Mouse (Mus musculus) Patski (cell line): Measurements from ENCODE around the gene 8030411F24Rik. TPM values are rescaled to one million over a fixed set of nuclear protein-coding genes. Genes with fewer than 3 reads are reported as not detected.

Source experiments
- ATAC-seq: fragments of 100-300 bp; one replicate; pipeline ENCODE4 v1.8.0; 2021
- CTCF ChIA-PET: fragments of 350-600 bp; sonication (Branson Sonifier 250); formaldehyde crosslinking; loops from one replicate; lab custom pipeline; 2022; ENCODE audit warnings: inconsistent platforms; lab: Charles Lee
- POLR2A ChIA-PET: fragments of 350-600 bp; sonication (Branson Sonifier 250); formaldehyde crosslinking; loops from one replicate; lab custom pipeline; 2022; ENCODE audit warnings: antibody characterized with exemption, inconsistent platforms; lab: Charles Lee
- DNase-seq: peaks from one replicate; pipeline ENCODE4 v3.0.0-alpha.2; 2011; ENCODE audit warnings: low read depth, low spot score
- H3K27me3 ChIP-seq: fragments of 371-371 bp; one replicate; pipeline ENCODE4 v1.5.1; 2021
- CTCF ChIP-seq: fragments of 100-300 bp; IDR thresholded peaks from one replicate; pipeline ENCODE4 v1.5.1; 2021
- in situ Hi-C: fragments of 300-500 bp; cut with MboI; formaldehyde crosslinking; loops from 3 replicates; pipeline ENCODE4 v1.11.1; 2018; ENCODE audit warnings: low pct_unique_long_range_greater_than_20kb, mixed read lengths
- polyA plus RNA-seq: library from polyadenylated mRNA; unstranded; gene quantifications from one replicate; pipeline ENCODE4 v1.2.3, GENCODE M21; 2021

8030411F24Rik gene
- polyA plus RNA-seq, 1 experiment from 2014 or later = not detected

DNA sequence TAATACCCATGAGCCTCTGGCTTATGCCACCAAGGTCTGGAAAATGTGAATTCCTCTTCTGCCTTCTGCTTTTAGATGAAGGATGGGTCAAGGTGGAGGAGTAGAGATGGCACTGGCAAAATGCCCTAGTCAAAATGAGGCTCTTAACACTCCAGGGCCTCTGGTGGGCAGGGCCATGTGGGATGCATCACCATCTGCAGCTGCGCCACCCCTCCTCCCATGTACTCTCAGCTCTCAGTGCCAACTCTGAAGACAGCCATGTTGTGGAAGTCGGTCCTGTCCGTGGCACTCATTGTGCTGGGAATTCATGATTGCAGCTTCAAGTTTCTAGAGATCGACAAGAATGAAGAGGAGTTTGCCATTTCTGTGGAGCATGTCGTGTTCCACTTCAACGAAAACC is 7.3 kb downstream of the 8030411F24Rik start, which contains the start of gene Cst12:
Gene Cst12 (plus strand): TSS at position 220 of the 400 bp plus-strand sequence.
- H3K27me3 ChIP-seq = no peaks in the 10 kb centered on the region
- no peak for TF ChIP-seq CTCF
- no peak for ATAC-seq
- in situ Hi-C loops = no loop called here
- POLR2A ChIA-PET = no interaction called here
- CTCF ChIA-PET = interaction anchor here (1.4 kb wide), 1 partner anchor 8 kb away, joined by 3 read pairs; no protein-coding TSS in a partner anchor
- DNase-seq = no peak

- CTCF ChIA-PET = no interaction called here
- POLR2A ChIA-PET = no interaction called here
- DNase-seq (no peak), ATAC-seq (no peak)
- TF ChIP-seq CTCF = no peak
- in situ Hi-C loops = no loop called here
- H3K27me3 ChIP-seq = no peaks in the 10 kb centered on the region
Observed at GRCm38 (mm10) chr2:148798485-148798884, 16.7 kb downstream of the 8030411F24Rik start, which contains the start of gene Cst8. Gene Cst8, plus strand, starts transcription at chr2:148798785.

- no peaks in the 10 kb centered on the region for H3K27me3 ChIP-seq
- POLR2A ChIA-PET = no interaction called here
- CTCF ChIA-PET = interaction anchor here (1.0 to 1.7 kb wide), 3 partner anchors 11 to 50 kb away, joined by 3 to 4 read pairs (median 4); no protein-coding TSS in a partner anchor
- DNase-seq = no peak
- in situ Hi-C loops = no loop called here
- ATAC-seq = no peak
- TF ChIP-seq CTCF = no peak
Observed at GRCm38 (mm10) chr2:148801491-148801921, 19.7 kb downstream of the 8030411F24Rik start.

GRCm38 (mm10) chr2:148806696-148807095 is 24.9 kb downstream of the 8030411F24Rik start:
- ATAC-seq = no peak
- no peak for DNase-seq
- ChIA-PET POLR2A (no interaction called here), CTCF (no interaction called here)
- in situ Hi-C loops = no loop called here
- peaks cover 5% of the 10 kb centered on the region for H3K27me3 ChIP-seq
- TF ChIP-seq CTCF = no peak

GRCm38 (mm10) chr2:148819909-148820308 is 38.1 kb downstream of the 8030411F24Rik start, which contains the start of gene Cst13:
Gene Cst13, plus strand, starts transcription at chr2:148820081.
- in situ Hi-C loops = no loop called here
- no peak for TF ChIP-seq CTCF
- peaks cover 8% of the 10 kb centered on the region for H3K27me3 ChIP-seq
- CTCF ChIA-PET = no interaction called here
- no peak for ATAC-seq
- POLR2A ChIA-PET = no interaction called here
- no peak for DNase-seq

GRCm38 (mm10) chr2:148825986-148826385 is 44.2 kb downstream of the 8030411F24Rik start:
- DNase-seq = no peak
- no peak for TF ChIP-seq CTCF
- POLR2A ChIA-PET = no interaction called here
- no peaks in the 10 kb centered on the region for H3K27me3 ChIP-seq
- ATAC-seq = no peak
- in situ Hi-C loops = no loop called here
- CTCF ChIA-PET = no interaction called here

DNA sequence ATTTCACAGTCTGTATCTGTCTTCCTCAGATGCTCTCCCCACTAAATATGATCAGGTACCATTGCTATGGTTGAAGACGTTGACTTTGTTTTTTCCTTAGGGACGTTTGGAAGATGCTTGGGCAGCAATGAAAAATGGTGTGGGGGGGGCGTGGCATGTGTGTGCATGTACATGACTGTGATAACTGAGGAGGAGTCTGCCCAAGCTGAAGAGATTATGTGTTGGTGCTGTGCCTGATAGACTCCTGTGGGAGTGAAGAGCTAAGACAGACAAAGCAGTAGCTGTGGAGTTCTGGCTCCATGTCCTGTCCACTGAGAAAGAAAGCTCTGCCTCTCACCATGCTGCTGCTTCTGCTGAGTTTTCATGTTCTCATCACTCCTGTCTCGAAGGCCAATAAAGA is 53.1 kb downstream of the 8030411F24Rik start, which contains the start of gene Cst9:
Gene Cst9 (plus strand): TSS at position 236 of the 400 bp plus-strand sequence.
- in situ Hi-C loops = no loop called here
- ChIA-PET POLR2A (no interaction called here), CTCF (no interaction called here)
- DNase-seq = no peak
- no peak for TF ChIP-seq CTCF
- no peak for ATAC-seq
- H3K27me3 ChIP-seq = peaks cover 9% of the 10 kb centered on the region

Other genes with a start within 250 kb of the 8030411F24Rik start
- gene Nxt1, start 109.4 kb upstream of the 8030411F24Rik start, polyA plus RNA-seq = 30.5 TPM
- gene Gzf1, start 101.0 kb upstream of the 8030411F24Rik start, polyA plus RNA-seq = 27.8 TPM
- 4.3 TPM for gene Napb, start 49.5 kb upstream of the 8030411F24Rik start, polyA plus RNA-seq
- not detected for gene Cstl1, start 31.7 kb upstream of the 8030411F24Rik start, polyA plus RNA-seq
- gene Cst11, start 10.5 kb upstream of the 8030411F24Rik start, polyA plus RNA-seq = not detected
- gene Cst12, start 7.4 kb downstream of the 8030411F24Rik start, polyA plus RNA-seq = not detected
- gene Cst8, start 16.8 kb downstream of the 8030411F24Rik start, polyA plus RNA-seq = not detected
- not detected for gene Cst13, start 38.1 kb downstream of the 8030411F24Rik start, polyA plus RNA-seq
- not detected for gene Cst9, start 53.1 kb downstream of the 8030411F24Rik start, polyA plus RNA-seq
- not detected for gene 9230104L09Rik, start 83.0 kb downstream of the 8030411F24Rik start, polyA plus RNA-seq
- gene Cst3, start 93.7 kb downstream of the 8030411F24Rik start, polyA plus RNA-seq = 1,093 TPM
- gene Gm1330, start 221.2 kb downstream of the 8030411F24Rik start, polyA plus RNA-seq = not detected
- gene Gm10750, start 235.2 kb downstream of the 8030411F24Rik start, polyA plus RNA-seq = not detected